Mouse (Mus musculus) intestine, embryonic 14.5 days (tissue): ENCODE results near the gene Dnajb7. TPM values are rescaled to one million over a fixed set of nuclear protein-coding genes. Genes with fewer than 3 reads are reported as not detected.
A peak's percentile ranks its signal among the peaks of the same experiment; 100 is the strongest.

ENCODE experiments used
- ATAC-seq: fragments of 200-750 bp; cut with Nextera tagmentation; replicated peaks from 2 replicates; pipeline ENCODE4 v1.8.0; 2017; ENCODE audit warnings: low read depth, moderate number of reproducible peaks, moderate TSS enrichment, moderate library complexity; ENCODE audit not compliant: low FRiP score, low TSS enrichment
- DNase-seq: peaks from one replicate; pipeline ENCODE4 v3.0.0-alpha.2; 2018; ENCODE audit warnings: low spot score
- H3K27ac ChIP-seq: fragments of 300-500 bp; sonication (generic); 2 replicates; pipeline ENCODE4 v1.5.1; 2014; ENCODE audit warnings: low read depth, mild to moderate bottlenecking, control low read depth
- H3K27me3 ChIP-seq: fragments of 300-500 bp; sonication (generic); replicated peaks from 2 replicates; pipeline ENCODE4 v1.6.1; 2014; ENCODE audit warnings: low read length, control low read depth; ENCODE audit not compliant: control insufficient read depth, insufficient read depth
- H3K36me3 ChIP-seq: fragments of 300-500 bp; sonication (generic); 2 replicates; pipeline ENCODE4 v1.6.1; 2014; ENCODE audit warnings: low read length, control low read depth; ENCODE audit not compliant: control insufficient read depth, insufficient read depth
- H3K4me1 ChIP-seq: fragments of 300-500 bp; sonication (generic); replicated peaks from 2 replicates; pipeline ENCODE4 v1.6.1; 2014; ENCODE audit warnings: low read length, control low read depth, mixed read lengths; ENCODE audit not compliant: control insufficient read depth, insufficient read depth
- H3K4me2 ChIP-seq: fragments of 300-500 bp; sonication (generic); 2 replicates; pipeline ENCODE4 v1.6.1; 2014; ENCODE audit warnings: low read length
- H3K4me3 ChIP-seq: fragments of 300-500 bp; sonication (generic); 2 replicates; pipeline ENCODE4 v1.5.1; 2014; ENCODE audit warnings: low read depth, low read length, control low read depth, mixed read lengths
- H3K9ac ChIP-seq: fragments of 300-500 bp; sonication (generic); 2 replicates; pipeline ENCODE4 v1.6.1; 2014; ENCODE audit warnings: mild to moderate bottlenecking, low read length
- H3K9me3 ChIP-seq: fragments of 300-500 bp; sonication (generic); 2 replicates; pipeline ENCODE4 v1.6.1; 2016; ENCODE audit warnings: low read length, control low read depth; ENCODE audit not compliant: control insufficient read depth
- WGBS: fragments of 180-500 bp; shearing (Covaris S2); extraction: QIAGEN DNeasy Blood & Tissue Kit; methylation state at CpG from one replicate; pipeline ENCODE4 v1.1.7; 2014; 5-methylcytosine and 5-hydroxymethylcytosine counted together
- polyA plus RNA-seq: library from polyadenylated mRNA; unstranded; fragments of >200 nt; fragmentation: Nextera tagmentation; extraction: Ambion mirVana; gene quantifications from 2 replicates; pipeline ENCODE4 v1.2.1, GENCODE M21; 2014

Gene Dnajb7
- 1.2 and 2.1 TPM in 2 replicates for polyA plus RNA-seq

GRCm38 (mm10) chr15:81408199-81408598 is at the start of gene Dnajb7:
Gene Dnajb7 (minus strand): TSS chr15:81408299.
- ATAC-seq (no peak), DNase-seq (no peak)
- Histone ChIP-seq H3K27ac (no peak within 1 kb of the TSS), H3K36me3 (no peaks in the 10 kb centered on the region), H3K27me3 (no peaks in the 10 kb centered on the region), H3K4me2 (no peak within 1 kb of the TSS), H3K4me1 (no peaks in the 10 kb centered on the region), H3K9me3 (no peaks in the 10 kb centered on the region), H3K4me3 (no peak within 1 kb of the TSS), H3K9ac (no peak within 1 kb of the TSS)
- WGBS: 93% methylated on average over 1 of the region's 1 CpGs

GRCm38 (mm10) chr15:81448463-81448862 is 40.4 kb upstream of the Dnajb7 start:
- Histone ChIP-seq H3K27ac (no peak overlapping the region), H3K9ac (no peak overlapping the region), H3K4me2 (no peak overlapping the region), H3K27me3 (no peaks in the 10 kb centered on the region), H3K4me1 (no peaks in the 10 kb centered on the region), H3K9me3 (no peaks in the 10 kb centered on the region), H3K4me3 (no peak overlapping the region), H3K36me3 (peaks cover 38% of the 10 kb centered on the region)
- ATAC-seq (0 out of 2 replicates have a peak, but pooled peaks have one; percentile 40), DNase-seq (peak; percentile 64)
- 46% methylated on average over 3 of the region's 3 CpGs for WGBS

- no peaks in the 10 kb centered on the region for H3K27me3 ChIP-seq
- H3K4me3 ChIP-seq: no peak overlapping the region
- H3K9ac ChIP-seq: no peak overlapping the region
- H3K27ac ChIP-seq: no peak overlapping the region
- no peak overlapping the region for H3K4me2 ChIP-seq
- H3K36me3 ChIP-seq: peaks cover 21% of the 10 kb centered on the region
- DNase-seq (no peak), ATAC-seq (no peak)
- no peaks in the 10 kb centered on the region for H3K4me1 ChIP-seq
- no peaks in the 10 kb centered on the region for H3K9me3 ChIP-seq
These were observed 31.1 kb upstream of the Dnajb7 start for GRCm38 (mm10) chr15:81439236-81439635.

- H3K4me3 ChIP-seq: no peak overlapping the region
These were observed 30.2 kb upstream of the Dnajb7 start for GRCm38 (mm10) chr15:81438345-81438744.

GRCm38 (mm10) chr15:81431195-81431594 is 23.1 kb upstream of the Dnajb7 start:
- Histone ChIP-seq H3K9ac (no peak overlapping the region), H3K4me1 (no peaks in the 10 kb centered on the region), H3K9me3 (no peaks in the 10 kb centered on the region), H3K4me2 (no peak overlapping the region), H3K27me3 (no peaks in the 10 kb centered on the region), H3K36me3 (peaks cover 32% of the 10 kb centered on the region), H3K27ac (no peak overlapping the region), H3K4me3 (no peak overlapping the region)
- WGBS: 77% methylated on average over 1 of the region's 1 CpGs
- DNase-seq: no peak
- no peak for ATAC-seq

More at GRCm38 (mm10) chr15:81438345-81438744, 30.2 kb upstream of the Dnajb7 start:
- Histone ChIP-seq H3K9ac (no peak overlapping the region), H3K4me1 (no peaks in the 10 kb centered on the region), H3K27me3 (no peaks in the 10 kb centered on the region), H3K36me3 (peaks cover 20% of the 10 kb centered on the region), H3K4me2 (no peak overlapping the region), H3K9me3 (no peaks in the 10 kb centered on the region), H3K27ac (no peak overlapping the region)
- no peak for DNase-seq
- no peak for ATAC-seq
- 95% methylated on average over 1 of the region's 1 CpGs for WGBS

- H3K4me2 ChIP-seq: no peak overlapping the region
- H3K27me3 ChIP-seq: no peaks in the 10 kb centered on the region
- WGBS: 81% methylated on average over 2 of the region's 2 CpGs
- no peaks in the 10 kb centered on the region for H3K9me3 ChIP-seq
- no peak for DNase-seq
- H3K4me1 ChIP-seq: no peaks in the 10 kb centered on the region
- no peak overlapping the region for H3K4me3 ChIP-seq
- H3K27ac ChIP-seq: no peak overlapping the region
- H3K36me3 ChIP-seq: peaks cover 32% of the 10 kb centered on the region
- no peak for ATAC-seq
- no peak overlapping the region for H3K9ac ChIP-seq
These were observed 19.8 kb upstream of the Dnajb7 start for GRCm38 (mm10) chr15:81427947-81428346.

DNA sequence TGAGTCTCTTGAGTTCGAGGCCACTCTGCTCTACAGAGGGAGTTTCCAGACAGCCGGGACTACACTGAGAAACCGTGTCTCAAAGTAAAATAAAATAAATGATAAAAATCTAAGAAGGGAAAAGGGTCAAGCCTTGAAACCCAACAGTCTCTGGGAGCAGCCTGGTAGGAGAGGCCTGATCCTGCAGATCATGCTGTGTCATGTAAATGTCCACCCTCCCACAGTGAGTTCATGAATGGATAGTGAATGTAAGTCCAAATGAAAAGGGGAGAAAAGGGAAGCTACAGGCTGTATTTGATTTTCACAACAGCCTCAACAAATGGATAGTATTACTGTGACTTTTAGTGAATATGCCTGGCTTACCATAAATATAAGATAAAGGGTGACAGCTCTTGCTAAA is 17.2 kb upstream of the Dnajb7 start:
- H3K4me3 ChIP-seq: no peak overlapping the region
- no peak overlapping the region for H3K27ac ChIP-seq
- 82% methylated on average over 3 of the region's 3 CpGs for WGBS
- H3K27me3 ChIP-seq: no peaks in the 10 kb centered on the region
- ATAC-seq (no peak), DNase-seq (no peak)
- peaks cover 11% of the 10 kb centered on the region for H3K36me3 ChIP-seq
- H3K9me3 ChIP-seq: no peaks in the 10 kb centered on the region
- H3K4me1 ChIP-seq: no peaks in the 10 kb centered on the region
- H3K9ac ChIP-seq: no peak overlapping the region
- H3K4me2 ChIP-seq: no peak overlapping the region

- peak overlapping the region; percentile 11; the same call in 1 of the 2 replicates for H3K4me2 ChIP-seq
- DNase-seq: peak; percentile 54
- ATAC-seq: no peak
These were observed 14.1 kb upstream of the Dnajb7 start for GRCm38 (mm10) chr15:81422156-81422681.

DNA sequence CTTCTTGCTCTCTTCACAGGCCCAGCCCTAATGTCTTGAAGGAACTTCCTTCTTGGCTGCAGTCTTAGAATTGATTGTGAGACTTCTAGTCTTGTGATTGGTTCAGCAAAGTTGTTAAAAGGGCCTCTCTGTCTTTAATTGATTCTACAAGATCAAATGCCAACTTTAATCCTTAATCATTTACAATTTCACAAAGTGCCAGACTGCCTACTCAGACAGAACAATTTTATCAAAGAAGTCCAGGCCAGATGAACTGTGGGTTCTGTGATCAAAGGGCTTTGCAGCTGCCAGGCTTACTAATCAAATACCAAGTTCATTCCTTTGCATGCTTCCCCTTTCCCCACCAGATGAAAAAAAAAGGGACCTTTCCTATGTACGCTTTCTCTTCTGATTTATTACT is 13.4 kb upstream of the Dnajb7 start:
- no peak for ATAC-seq
- no peaks in the 10 kb centered on the region for H3K27me3 ChIP-seq
- peak overlapping the region; percentile 12; the same call in 1 of the 2 replicates for H3K27ac ChIP-seq
- H3K4me1 ChIP-seq: peaks cover 4% of the 10 kb centered on the region; the same call in 1 of the 2 replicates
- WGBS: 33% methylated on average over 1 of the region's 1 CpGs
- no peak overlapping the region for H3K9ac ChIP-seq
- peak overlapping the region; percentile 9; the same call in 1 of the 2 replicates for H3K4me2 ChIP-seq
- H3K36me3 ChIP-seq: no peaks in the 10 kb centered on the region; the same call in 1 of the 2 replicates
- H3K9me3 ChIP-seq: no peaks in the 10 kb centered on the region
- no peak overlapping the region for H3K4me3 ChIP-seq
- DNase-seq: no peak

More at GRCm38 (mm10) chr15:81422156-81422681, 14.1 kb upstream of the Dnajb7 start:
- H3K27me3 ChIP-seq: no peaks in the 10 kb centered on the region
- H3K27ac ChIP-seq: peak overlapping the region; percentile 67
- no peak overlapping the region for H3K4me3 ChIP-seq
- H3K36me3 ChIP-seq: peaks cover 2% of the 10 kb centered on the region
- no peaks in the 10 kb centered on the region for H3K4me1 ChIP-seq
- no peak overlapping the region for H3K9ac ChIP-seq
- WGBS: 52% methylated on average over 7 of the region's 7 CpGs
- H3K9me3 ChIP-seq: no peaks in the 10 kb centered on the region
